Comparison of ENCODE assay signal across 23 mouse cellular contexts in the genomic region with DNA sequence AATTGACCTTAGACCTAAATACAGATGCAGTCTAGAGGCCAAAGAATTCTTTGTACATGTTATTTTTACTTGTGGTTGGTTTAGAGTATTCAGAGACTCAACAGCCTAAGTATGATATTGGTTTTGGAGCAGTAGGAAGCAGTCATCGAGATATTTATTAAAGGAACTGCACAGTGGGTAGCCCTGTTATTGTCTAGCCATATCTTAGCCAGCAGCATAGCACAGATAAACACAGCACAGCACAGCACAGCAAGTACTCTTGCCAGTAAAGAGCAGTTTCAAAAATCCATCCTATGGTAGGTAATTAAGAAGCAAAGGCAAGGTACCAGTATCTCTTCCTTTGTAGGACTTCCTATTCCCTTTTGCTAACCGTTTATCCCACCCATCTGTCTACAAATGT. TPM values are rescaled to one million over a fixed set of nuclear protein-coding genes. Genes with fewer than 3 reads are reported as not detected.
DNase-seq lines count a peak whose midpoint lies in the region; ATAC-seq and TF ChIP-seq lines count a peak whose summit lies in the region.
"Had no signal": no experiment of that assay in that cellular context is flagged by ENCODE, and none has a peak within 500 bp of the region (broad histone marks: within the 10 kb centered on the region; RNA-seq: fewer than 3 reads in every experiment).

No protein-coding gene starts in this region.

- DNase-seq in liver, result no peak
- DNase-seq in liver, embryonic 14.5 days (ENCODE audit: low read depth in 3 of 3, low spot score in 3 of 3), result no peak
- DNase-seq in kidney, adult 11 months, result no peak
- no peak for DNase-seq in spleen, adult 12 weeks (ENCODE audit: low spot score)
- DNase-seq in left cerebral cortex, adult 11 months (ENCODE audit: low spot score), result no peak
- DNase-seq: adrenal gland, adult 8-10 months; adrenal gland, postnatal 25 days; cerebellum, adult 11 months; cerebellum, adult 18-20 months; cerebellum, adult 8-10 months; cerebellum, adult 9-11 months; cerebellum, postnatal 14 days; cerebellum, postnatal 36 days; forebrain, postnatal 0 days had no signal

- no peaks in the 10 kb centered on the region for H3K9me3 ChIP-seq in liver, embryonic 12.5 days (replicated peaks)
- no peaks in the 10 kb centered on the region for H3K9me3 ChIP-seq in liver, embryonic 14.5 days (ENCODE audit: control insufficient read depth, low read length)
- H3K9me3 ChIP-seq: embryonic facial prominence, embryonic 10.5 days; embryonic facial prominence, embryonic 12.5 days; forebrain, embryonic 13.5 days; forebrain, embryonic 15.5 days had no signal

- no peak overlapping the region for H3K9ac ChIP-seq in liver, embryonic 12.5 days
- no peak overlapping the region for H3K9ac ChIP-seq in liver, embryonic 14.5 days (replicated peaks)
- H3K9ac ChIP-seq: embryonic facial prominence, embryonic 12.5 days; forebrain, embryonic 13.5 days; forebrain, embryonic 15.5 days; forebrain, postnatal 0 days had no signal

- no peaks in the 10 kb centered on the region for H3K27me3 ChIP-seq in liver, embryonic 12.5 days (replicated peaks)
- H3K27me3 ChIP-seq in liver, embryonic 14.5 days (ENCODE audit: control insufficient read depth, insufficient read depth, low read length), result no peaks in the 10 kb centered on the region
- H3K27me3 ChIP-seq: embryonic facial prominence, embryonic 12.5 days; forebrain, embryonic 13.5 days; forebrain, embryonic 15.5 days; Patski had no signal

- no peak overlapping the region for H3K27ac ChIP-seq in liver, embryonic 12.5 days
- no peak overlapping the region for H3K27ac ChIP-seq in liver, embryonic 14.5 days
- H3K27ac ChIP-seq: embryonic facial prominence, embryonic 10.5 days; embryonic facial prominence, embryonic 12.5 days; forebrain, embryonic 13.5 days; forebrain, embryonic 15.5 days had no signal

- H3K4me2 ChIP-seq in liver, embryonic 12.5 days, result no peak overlapping the region
- no peak overlapping the region for H3K4me2 ChIP-seq in liver, embryonic 14.5 days (ENCODE audit: low read depth)
- H3K4me2 ChIP-seq: embryonic facial prominence, embryonic 12.5 days; forebrain, embryonic 13.5 days; forebrain, embryonic 15.5 days had no signal

- WGBS in liver, embryonic 12.5 days (ENCODE audit: insufficient replicate concordance), result 46% methylated on average over 2 of the region's 2 CpGs
- WGBS in liver, embryonic 14.5 days (ENCODE audit: insufficient replicate concordance), result 43% methylated on average over 2 of the region's 2 CpGs

- TF ChIP-seq EP300 in liver, embryonic 14.5 days (IDR thresholded peaks at IDR 0.05; ENCODE audit: low read depth), result no peak

- H3K4me3 ChIP-seq in liver, embryonic 12.5 days, result no peak overlapping the region
- H3K4me3 ChIP-seq in liver, embryonic 14.5 days (ENCODE audit: insufficient read depth in 1 of 2, low read depth in 2 of 2, low read length in 2 of 2), result no peak overlapping the region
- H3K4me3 ChIP-seq: embryonic facial prominence, embryonic 10.5 days; embryonic facial prominence, embryonic 12.5 days; forebrain, embryonic 13.5 days; forebrain, embryonic 15.5 days had no signal

- peaks cover 24% of the 10 kb centered on the region for H3K4me1 ChIP-seq in liver, embryonic 12.5 days
- H3K4me1 ChIP-seq in liver, embryonic 14.5 days (replicated peaks; ENCODE audit: control insufficient read depth in 2 of 2, insufficient read depth in 2 of 2, low read length in 1 of 2), result peaks cover 3 to 5% of the 10 kb centered on the region in 2 experiments; a peak in 2 of 4 replicates
- H3K4me1 ChIP-seq: forebrain, embryonic 13.5 days; forebrain, embryonic 15.5 days had no signal

- H3K36me3 ChIP-seq in liver, embryonic 12.5 days, result peaks cover 9% of the 10 kb centered on the region
- no peaks in the 10 kb centered on the region for H3K36me3 ChIP-seq in liver, embryonic 14.5 days (replicated peaks; ENCODE audit: control insufficient read depth, insufficient read depth, low read depth)
- H3K36me3 ChIP-seq: forebrain, embryonic 15.5 days had no signal

- ATAC-seq in liver, embryonic 12.5 days, result peak; percentile 67
- ATAC-seq in common myeloid progenitor, adult 5-6 weeks (replicated peaks; ENCODE audit: low read depth, poor library complexity, severe bottlenecking), result peak; percentile 33; the same call in 1 of the 2 replicates
- peak; percentile 35; the same call in 1 of the 2 replicates for ATAC-seq in liver, embryonic 14.5 days (ENCODE audit: insufficient read depth)
- peak; percentile 85 for ATAC-seq in megakaryocyte-erythroid progenitor cell, adult 5-6 weeks (replicated peaks; ENCODE audit: low FRiP score, low TSS enrichment, poor library complexity, severe bottlenecking)
- ATAC-seq: activated CD4-positive, CD25-positive, alpha-beta regulatory T cell, adult 4 months; forebrain, embryonic 13.5 days; forebrain, embryonic 15.5 days; forebrain, postnatal 0 days; Patski had no signal

- TF ChIP-seq CTCF in liver, embryonic 14.5 days (IDR thresholded peaks at IDR 0.05; ENCODE audit: low read depth), result no peak

RNA-seq across cellular contexts. Expression of gene Tbl1xr1, which starts 54.8 kb away (rescaled TPM):
- 12.0 and 12.2 TPM in 2 replicates for polyA plus RNA-seq in liver, embryonic 12.5 days (2016; fragmentation: Nextera tagmentation; extraction: Ambion mirVana)
- 106 and 133 TPM in 2 replicates for total RNA-seq in common myeloid progenitor, adult 5-6 weeks (2017)
- polyA plus RNA-seq in liver, embryonic 14.5 days (2012; rRNA removed), result 2.7 and 6.5 TPM in 2 replicates
- polyA plus RNA-seq in liver, embryonic 14.5 days (2014; fragmentation: Nextera tagmentation; extraction: Ambion mirVana), result 3.8 and 6.7 TPM in 2 replicates
- 51.8 and 68.9 TPM in 2 replicates for total RNA-seq in megakaryocyte-erythroid progenitor cell, adult 5-6 weeks (2014; fragmentation: Nextera tagmentation)
- 67.5 and 70.0 TPM in 2 replicates for total RNA-seq in megakaryocyte-erythroid progenitor cell, adult 5-6 weeks (2017)

Comparison
In these comparisons a context has a peak if more than half of its experiments do, and no peak if none do; other contexts are left out.
1. ATAC-seq: peak in every context shown above with its lines; median percentile 85 in megakaryocyte-erythroid progenitor cell, adult 5-6 weeks; 67 in liver, embryonic 12.5 days; 35 in liver, embryonic 14.5 days; 33 in common myeloid progenitor, adult 5-6 weeks.